In genomic region chr2:113607806-113608205, GRCm38 (mm10) we compare ENCODE assay signal across 15 mouse cellular contexts.
DNase-seq lines count a peak whose midpoint lies in the region; ATAC-seq and TF ChIP-seq lines count a peak whose summit lies in the region.
"Had no signal": no experiment of that assay in that cellular context is flagged by ENCODE, and none has a peak within 500 bp of the region (broad histone marks: within the 10 kb centered on the region; RNA-seq: fewer than 3 reads in every experiment).

No protein-coding gene starts in this region.

- no peak for TF ChIP-seq CTCF in hindbrain, postnatal 0 days (IDR thresholded peaks at IDR 0.05; ENCODE audit: low read depth)
- TF ChIP-seq CTCF in layer of hippocampus, adult 2 months (conservative IDR thresholded peaks at IDR 0.05), result no peak

- H3K36me3 ChIP-seq in hindbrain, postnatal 0 days (ENCODE audit: insufficient read depth, low read length), result no peaks in the 10 kb centered on the region
- H3K36me3 ChIP-seq in hindbrain, embryonic 12.5 days, result no peaks in the 10 kb centered on the region
- no peaks in the 10 kb centered on the region for H3K36me3 ChIP-seq in limb, embryonic 11.5 days (ENCODE audit: control insufficient read depth, insufficient read depth, low read length)
- H3K36me3 ChIP-seq in limb, embryonic 10.5 days, result no peaks in the 10 kb centered on the region
- no peaks in the 10 kb centered on the region for H3K36me3 ChIP-seq in embryonic facial prominence, embryonic 14.5 days (ENCODE audit: control insufficient read depth, insufficient read depth, low read length)
- H3K36me3 ChIP-seq: heart, embryonic 12.5 days; intestine, embryonic 15.5 days had no signal

- no peak for ATAC-seq in hindbrain, postnatal 0 days
- no peak for ATAC-seq in hindbrain, embryonic 12.5 days (ENCODE audit: low FRiP score)
- ATAC-seq in limb, embryonic 11.5 days (ENCODE audit: insufficient number of reproducible peaks, low FRiP score, low TSS enrichment, low read depth), result no peak
- no peak for ATAC-seq in embryonic facial prominence, embryonic 14.5 days (ENCODE audit: low read depth)
- ATAC-seq: CD4-positive, CD25-positive, alpha-beta regulatory T cell, adult 4 months; intestine, embryonic 15.5 days had no signal

- H3K4me3 ChIP-seq in hindbrain, postnatal 0 days (ENCODE audit: low read length), result no peak overlapping the region
- H3K4me3 ChIP-seq in hindbrain, embryonic 12.5 days, result no peak overlapping the region
- no peak overlapping the region for H3K4me3 ChIP-seq in limb, embryonic 11.5 days (ENCODE audit: low read depth, low read length)
- H3K4me3 ChIP-seq in limb, embryonic 10.5 days, result no peak overlapping the region
- no peak overlapping the region for H3K4me3 ChIP-seq in embryonic facial prominence, embryonic 14.5 days (ENCODE audit: low read depth, low read length)
- H3K4me3 ChIP-seq in layer of hippocampus, adult 2 months, result no peak overlapping the region
- H3K4me3 ChIP-seq: erythroblast, embryonic 14.5 days; heart, embryonic 12.5 days; intestine, embryonic 15.5 days had no signal

- H3K9me3 ChIP-seq in hindbrain, postnatal 0 days (ENCODE audit: low read length), result no peaks in the 10 kb centered on the region
- H3K9me3 ChIP-seq in hindbrain, embryonic 12.5 days (replicated peaks), result no peaks in the 10 kb centered on the region
- H3K9me3 ChIP-seq in limb, embryonic 11.5 days (ENCODE audit: control insufficient read depth, low read length), result no peaks in the 10 kb centered on the region
- H3K9me3 ChIP-seq in limb, embryonic 10.5 days (replicated peaks), result no peaks in the 10 kb centered on the region
- H3K9me3 ChIP-seq in embryonic facial prominence, embryonic 14.5 days (ENCODE audit: control insufficient read depth, low read length), result no peaks in the 10 kb centered on the region
- H3K9me3 ChIP-seq: heart, embryonic 12.5 days; intestine, embryonic 15.5 days had no signal

- no peak overlapping the region for H3K4me2 ChIP-seq in hindbrain, postnatal 0 days (ENCODE audit: low read depth, low read length)
- H3K4me2 ChIP-seq in hindbrain, embryonic 12.5 days (replicated peaks), result no peak overlapping the region
- H3K4me2 ChIP-seq in limb, embryonic 11.5 days (ENCODE audit: low read depth, severe bottlenecking), result no peak overlapping the region
- no peak overlapping the region for H3K4me2 ChIP-seq in embryonic facial prominence, embryonic 14.5 days (ENCODE audit: low read depth, low read length)
- H3K4me2 ChIP-seq: heart, embryonic 12.5 days; intestine, embryonic 15.5 days had no signal

- no peak overlapping the region for H3K9ac ChIP-seq in hindbrain, postnatal 0 days (replicated peaks; ENCODE audit: low read length)
- H3K9ac ChIP-seq in hindbrain, embryonic 12.5 days, result no peak overlapping the region
- H3K9ac ChIP-seq in limb, embryonic 11.5 days (ENCODE audit: low read length), result no peak overlapping the region
- no peak overlapping the region for H3K9ac ChIP-seq in embryonic facial prominence, embryonic 14.5 days (ENCODE audit: low read depth, low read length)
- H3K9ac ChIP-seq: heart, embryonic 12.5 days; intestine, embryonic 15.5 days; liver, embryonic 14.5 days had no signal

- WGBS in hindbrain, postnatal 0 days, result 42% methylated on average over 1 of the region's 1 CpGs
- 84% methylated on average over 1 of the region's 1 CpGs for WGBS in hindbrain, embryonic 12.5 days
- WGBS in limb, embryonic 11.5 days, result 74% methylated on average over 1 of the region's 1 CpGs
- WGBS in limb, embryonic 10.5 days, result 100% methylated on average over 1 of the region's 1 CpGs
- 45% methylated on average over 1 of the region's 1 CpGs for WGBS in embryonic facial prominence, embryonic 14.5 days

- no peaks in the 10 kb centered on the region for H3K27me3 ChIP-seq in hindbrain, postnatal 0 days (ENCODE audit: insufficient read depth, low read length)
- H3K27me3 ChIP-seq in hindbrain, embryonic 12.5 days, result no peaks in the 10 kb centered on the region
- H3K27me3 ChIP-seq in limb, embryonic 11.5 days (ENCODE audit: control insufficient read depth, insufficient read depth, low read length), result no peaks in the 10 kb centered on the region
- H3K27me3 ChIP-seq in limb, embryonic 10.5 days (ENCODE audit: low read depth, poor library complexity, severe bottlenecking), result no peaks in the 10 kb centered on the region
- H3K27me3 ChIP-seq in embryonic facial prominence, embryonic 14.5 days (replicated peaks; ENCODE audit: control insufficient read depth, insufficient read depth, low read length), result no peaks in the 10 kb centered on the region
- H3K27me3 ChIP-seq: heart, embryonic 12.5 days; intestine, embryonic 15.5 days had no signal

- no peaks in the 10 kb centered on the region for H3K4me1 ChIP-seq in hindbrain, postnatal 0 days (ENCODE audit: insufficient read depth, low read length)
- no peaks in the 10 kb centered on the region for H3K4me1 ChIP-seq in hindbrain, embryonic 12.5 days
- H3K4me1 ChIP-seq in limb, embryonic 11.5 days (ENCODE audit: control insufficient read depth, insufficient read depth, low read length), result peaks cover 5% of the 10 kb centered on the region; the same call in 1 of the 2 replicates
- H3K4me1 ChIP-seq in limb, embryonic 10.5 days, result peaks cover 11% of the 10 kb centered on the region
- H3K4me1 ChIP-seq in embryonic facial prominence, embryonic 14.5 days (ENCODE audit: control insufficient read depth, insufficient read depth, low read length), result 0 out of 2 replicates have a peak, but pooled peaks cover 3% of the 10 kb centered on the region
- H3K4me1 ChIP-seq: heart, embryonic 12.5 days; intestine, embryonic 15.5 days had no signal

- no peak overlapping the region for H3K27ac ChIP-seq in hindbrain, postnatal 0 days
- no peak overlapping the region for H3K27ac ChIP-seq in hindbrain, embryonic 12.5 days
- no peak overlapping the region for H3K27ac ChIP-seq in limb, embryonic 11.5 days (replicated peaks; ENCODE audit: low read depth, low read length)
- H3K27ac ChIP-seq in limb, embryonic 10.5 days, result no peak overlapping the region
- H3K27ac ChIP-seq in embryonic facial prominence, embryonic 14.5 days (replicated peaks; ENCODE audit: low read depth, low read length), result no peak overlapping the region
- H3K27ac ChIP-seq in layer of hippocampus, adult 2 months, result no peak overlapping the region
- H3K27ac ChIP-seq: intestine, embryonic 15.5 days; liver, embryonic 14.5 days had no signal

- DNase-seq in hindbrain, postnatal 0 days (ENCODE audit: low spot score), result peak; percentile 15
- DNase-seq in limb, embryonic 11.5 days (ENCODE audit: low spot score), result peak; percentile 15
- DNase-seq in limb, embryonic 10.5 days (ENCODE audit: low spot score), result no peak
- DNase-seq in NIH3T3 (ENCODE audit: low read depth), result peak; percentile 63
- DNase-seq in embryonic facial prominence, embryonic 14.5 days (ENCODE audit: low spot score), result peak; percentile 79
- DNase-seq in layer of hippocampus, adult 2 months (ENCODE audit: low spot score in 2 of 2), result no peak
- DNase-seq: adrenal gland, postnatal 14 days; cerebellum, adult 9-10 months; gastrocnemius, postnatal 14 days had no signal

Comparison
In these comparisons a context has a peak if more than half of its experiments do, and no peak if none do; other contexts are left out.
1. DNase-seq: peak in hindbrain, postnatal 0 days (single experiment), limb, embryonic 11.5 days (single experiment), NIH3T3 (single experiment) and embryonic facial prominence, embryonic 14.5 days (single experiment); none in limb, embryonic 10.5 days (single experiment) and layer of hippocampus, adult 2 months (0 of 2).